Mouse (Mus musculus) layer of hippocampus, adult 9-10 months (tissue): ENCODE data around the gene Psmd11.

Source experiments
- DNase-seq: peaks from one replicate; pipeline ENCODE4 v3.0.0; 2022; ENCODE audit warnings: low spot score

Gene Psmd11

GRCm38 (mm10) chr11:80505581-80505980, 77.2 kb downstream of the Psmd11 start:
- DNase-seq = no peak

- no peak for DNase-seq
Observed at GRCm38 (mm10) chr11:80506483-80506882, 78.1 kb downstream of the Psmd11 start.

GRCm38 (mm10) chr11:80507791-80508190, 79.4 kb downstream of the Psmd11 start:
- DNase-seq = no peak

- no peak for DNase-seq
Observed at GRCm38 (mm10) chr11:80508361-80509175, 80.2 kb downstream of the Psmd11 start.

GRCm38 (mm10) chr11:80509176-80509506, 80.7 kb downstream of the Psmd11 start:
- no peak for DNase-seq

- no peak for DNase-seq
Observed at GRCm38 (mm10) chr11:80510124-80510523, 81.7 kb downstream of the Psmd11 start.

GRCm38 (mm10) chr11:80512313-80513056, 84.1 kb downstream of the Psmd11 start:
- no peak for DNase-seq

- DNase-seq = no peak
Observed at GRCm38 (mm10) chr11:80513796-80514195, 85.4 kb downstream of the Psmd11 start.

- DNase-seq = no peak
Observed at GRCm38 (mm10) chr11:80515346-80515745, 86.9 kb downstream of the Psmd11 start.

GRCm38 (mm10) chr11:80515895-80516294, 87.5 kb downstream of the Psmd11 start:
- DNase-seq = no peak

GRCm38 (mm10) chr11:80518421-80519367, 90.3 kb downstream of the Psmd11 start:
- peak; percentile 58 for DNase-seq

GRCm38 (mm10) chr11:80521148-80521547, 92.7 kb downstream of the Psmd11 start:
- DNase-seq = no peak
